Mouse (Mus musculus): ENCODE results near the gene Cd274.

The Cd274 gene

DNA sequence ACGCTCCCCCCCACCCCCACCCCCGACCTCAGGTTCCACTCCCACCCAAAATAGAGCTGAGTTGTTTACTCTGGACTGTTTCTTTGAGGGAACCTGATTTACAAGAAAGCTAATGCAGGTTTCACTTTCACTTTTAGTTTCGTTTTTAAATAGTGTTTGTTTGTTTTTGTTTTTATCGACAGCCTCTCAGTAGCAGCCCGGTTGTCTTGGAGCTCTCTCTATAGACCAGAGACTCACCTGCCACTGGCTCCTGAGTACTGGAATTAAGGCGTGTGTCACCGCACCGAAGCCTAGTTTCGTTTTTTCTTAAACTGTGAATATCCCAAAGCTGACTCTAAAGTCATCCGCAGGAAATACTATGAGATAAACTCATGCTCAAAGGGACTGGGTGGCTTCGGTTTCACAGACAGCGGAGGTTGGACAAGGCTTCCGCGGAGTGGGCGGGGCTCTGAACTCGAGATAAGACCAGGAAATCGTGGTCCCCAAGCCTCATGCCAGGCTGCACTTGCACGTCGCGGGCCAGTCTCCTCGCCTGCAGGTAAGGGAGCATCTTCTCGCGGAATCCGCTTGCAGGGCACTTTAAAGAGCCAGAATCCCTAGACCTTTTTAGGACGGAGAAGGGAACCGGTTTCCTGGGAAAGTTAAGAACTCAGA, at the start of gene Cd274, which contains the start of gene Plgrkt:
Gene Cd274, plus strand, starts transcription at position 487 of the 654 bp plus-strand sequence.
Gene Plgrkt, minus strand, starts transcription at position 422 of the 654 bp plus-strand sequence.
- in situ Hi-C loops (cut with MboI) = loop anchor here (5.0 kb wide), 1 partner anchor 125 kb away; no protein-coding TSS in a partner anchor

DNA sequence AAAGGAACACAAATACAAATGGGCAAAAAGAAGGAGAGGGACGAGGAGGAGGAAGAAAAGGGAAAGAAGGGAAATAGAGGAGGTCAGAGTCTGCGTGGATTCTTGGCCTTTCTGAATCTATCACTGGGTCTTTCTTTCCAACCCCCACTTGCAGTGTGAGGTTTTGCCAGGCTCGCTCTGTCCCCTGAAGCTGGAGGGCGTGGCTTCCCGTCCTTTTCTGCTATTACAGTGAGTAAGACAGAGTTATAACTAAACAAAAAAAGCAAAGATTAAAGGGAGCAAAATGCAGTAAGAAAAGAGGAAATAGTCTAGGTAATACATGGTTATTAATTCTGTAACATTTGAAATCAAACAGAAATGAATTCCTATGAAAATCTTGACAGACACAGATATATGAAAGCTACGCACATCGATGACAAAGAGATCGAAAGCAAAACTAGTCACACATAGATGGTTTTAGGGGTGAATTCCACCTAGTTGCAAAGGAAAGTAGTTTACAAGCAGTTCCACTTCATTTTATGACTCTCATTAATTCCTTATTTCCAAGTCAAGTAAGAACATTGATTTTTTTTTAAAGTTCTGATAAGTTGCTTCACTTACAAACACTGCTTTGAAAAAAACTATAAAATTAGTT, 43.7 kb upstream of the Cd274 start:
- in situ Hi-C loops (cut with MboI) = no loop called here

DNA sequence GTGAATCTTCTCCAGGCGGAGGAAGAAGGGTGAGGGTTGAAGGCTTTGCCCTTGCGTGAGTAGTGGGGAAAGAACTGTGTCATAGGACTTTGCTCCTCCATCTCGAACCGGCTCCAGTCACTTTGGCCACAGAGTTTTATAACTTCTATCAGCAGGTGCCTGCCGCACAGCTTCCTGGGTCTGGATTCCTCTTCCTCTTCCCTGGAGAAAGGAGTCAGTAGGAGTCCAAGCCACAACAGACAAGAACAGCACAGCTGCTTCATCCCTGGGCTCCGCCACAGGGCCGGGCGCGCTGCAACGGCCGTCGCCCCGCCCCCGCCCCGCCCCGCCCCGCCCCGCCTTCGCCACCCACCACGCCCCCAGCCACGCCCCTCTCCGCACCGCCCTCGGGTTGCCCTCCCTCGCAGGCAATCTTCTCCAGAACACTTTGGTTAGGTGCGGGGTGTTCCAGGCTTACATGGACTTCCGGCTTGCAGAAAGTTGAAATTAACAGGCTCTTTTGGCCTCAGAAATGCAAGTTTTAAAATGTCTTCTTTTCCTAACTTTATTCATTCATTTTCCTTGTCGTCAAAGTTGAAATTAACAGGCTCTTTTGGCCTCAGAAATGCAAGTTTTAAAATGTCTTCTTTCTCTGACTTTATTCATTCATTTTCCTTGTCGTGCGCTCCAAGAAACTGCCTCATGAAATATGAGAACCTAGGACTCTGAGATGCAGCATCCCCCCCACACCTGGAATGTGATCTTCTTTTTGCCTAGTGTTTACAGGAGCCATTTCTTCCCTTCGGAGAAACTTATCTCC, 42.0 kb upstream of the Cd274 start, which contains the start of gene Insl6:
Gene Insl6, minus strand, starts transcription at position 304 of the 799 bp plus-strand sequence.
- in situ Hi-C loops (cut with MboI) = no loop called here

DNA sequence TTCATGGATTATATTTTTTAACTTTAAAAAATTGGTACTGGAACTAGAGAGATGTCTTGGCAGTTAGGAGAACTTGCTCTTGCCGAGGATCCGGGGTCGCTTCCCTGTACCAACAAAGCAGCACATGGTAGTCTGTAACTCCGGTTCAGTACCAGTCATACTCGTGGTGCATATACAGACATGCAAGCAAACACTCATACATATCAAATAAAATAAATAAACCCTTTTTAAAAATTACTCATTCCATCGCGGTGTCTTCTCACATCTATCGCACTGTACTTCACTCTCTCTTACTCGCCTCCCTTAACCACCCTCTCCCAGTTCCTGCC, 41.4 kb upstream of the Cd274 start:
- in situ Hi-C loops (cut with MboI) = no loop called here

DNA sequence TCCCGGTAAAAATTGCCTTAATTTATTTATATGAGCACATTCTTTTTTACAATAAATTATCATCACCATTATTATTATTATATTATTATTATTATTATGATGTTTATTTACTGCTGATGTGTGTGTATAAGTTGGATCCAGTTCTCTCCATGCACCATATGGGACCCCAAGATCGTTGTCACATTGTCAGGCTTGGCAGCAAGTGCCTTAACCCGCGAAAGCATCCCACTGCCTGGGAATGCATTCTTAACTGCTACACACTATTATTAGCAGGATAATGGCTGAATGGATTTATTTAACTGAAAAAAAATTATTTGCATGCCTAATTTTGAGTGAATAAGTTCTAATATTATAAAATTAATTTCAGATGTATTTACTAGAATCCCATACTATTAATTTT, 40.9 kb upstream of the Cd274 start:
- in situ Hi-C loops (cut with MboI) = no loop called here

DNA sequence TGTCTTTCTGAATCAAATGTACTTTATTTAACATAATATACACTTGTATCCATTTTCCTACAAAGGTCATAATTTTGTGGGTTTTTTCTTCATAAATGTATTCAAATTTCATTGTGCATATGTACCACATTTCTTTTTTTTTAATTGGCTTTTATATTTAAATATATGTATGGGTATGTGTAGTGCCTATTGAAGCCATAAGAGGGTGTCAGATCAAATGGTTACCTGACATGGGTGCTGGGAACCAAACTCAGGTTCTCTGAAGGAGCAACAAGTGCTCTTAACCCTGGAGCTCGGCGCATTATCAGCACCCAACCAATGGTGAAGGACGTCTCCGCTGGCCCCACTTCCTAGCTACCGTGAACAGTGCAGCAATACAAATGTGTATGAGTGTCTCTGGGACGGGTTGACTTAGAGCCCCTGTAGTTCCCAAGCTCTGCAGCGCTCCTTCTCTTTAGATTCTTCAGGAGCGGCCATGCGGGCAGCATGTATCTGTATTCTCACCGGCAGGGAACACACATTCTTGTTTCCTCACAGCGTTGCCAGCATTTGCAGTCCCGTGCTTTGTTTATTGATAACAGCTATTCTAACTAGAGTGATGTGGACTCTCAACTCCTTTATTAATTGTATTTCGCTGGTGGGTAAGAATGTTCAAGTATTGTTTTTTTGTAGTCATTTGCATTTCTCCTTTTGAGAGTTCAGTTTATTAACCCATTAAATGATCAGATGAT, 40.3 kb upstream of the Cd274 start:
- in situ Hi-C loops (cut with MboI) = no loop called here

DNA sequence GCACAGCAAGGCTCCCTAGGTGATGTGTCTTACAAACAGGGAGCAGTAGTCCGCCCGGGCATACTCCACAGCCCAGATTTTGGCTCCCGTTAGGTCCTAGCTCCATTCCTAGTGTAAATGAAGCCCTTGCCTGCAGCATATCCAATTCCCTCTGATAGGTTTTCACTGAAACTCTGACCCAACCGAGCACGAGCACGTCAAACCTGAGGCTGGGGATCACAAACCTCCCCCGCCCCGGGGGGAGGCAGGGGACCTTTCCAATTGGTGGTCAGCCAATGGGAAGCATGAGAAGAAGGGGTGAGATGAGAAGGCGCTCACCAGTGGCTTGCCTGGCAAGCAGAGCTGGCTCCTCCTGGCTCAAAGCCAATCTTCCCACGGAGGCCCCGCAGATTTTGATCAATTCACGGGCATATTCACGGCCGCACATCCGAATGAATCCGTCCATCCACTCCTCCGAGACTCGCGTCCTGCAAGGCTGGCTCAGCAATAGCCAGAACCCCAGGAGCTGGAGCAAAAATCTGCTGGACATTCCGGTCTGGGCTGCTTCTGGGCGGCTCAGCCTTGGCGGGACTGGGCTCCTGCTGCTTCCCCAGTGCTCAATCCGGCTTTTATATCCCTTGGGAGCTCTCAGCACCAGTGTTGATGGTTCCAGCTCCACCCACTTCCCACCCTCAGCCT, 33.0 kb upstream of the Cd274 start, which contains the start of gene Rln1:
Gene Rln1, minus strand, starts transcription at position 603 of the 678 bp plus-strand sequence.
- in situ Hi-C loops (cut with MboI) = no loop called here

DNA sequence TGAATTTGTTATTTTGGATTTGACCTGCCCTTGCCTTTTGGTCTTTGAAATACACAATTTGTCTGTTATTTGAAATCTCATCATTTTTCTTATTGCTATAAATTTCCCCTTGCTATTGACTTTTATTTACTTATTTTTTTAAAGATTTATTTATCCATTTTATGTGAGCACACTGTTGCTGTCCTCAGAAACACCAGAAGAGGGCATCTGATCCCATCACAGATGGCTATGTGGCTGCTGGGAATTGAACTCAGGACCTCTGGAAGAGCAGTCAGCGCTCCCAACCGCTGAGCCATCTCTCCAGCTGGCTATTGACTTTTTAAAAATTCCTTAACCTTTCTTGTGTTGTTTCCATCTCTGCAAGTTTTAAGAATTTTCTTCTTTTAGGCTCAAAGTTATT, 30.6 kb upstream of the Cd274 start:
- in situ Hi-C loops (cut with MboI) = no loop called here

DNA sequence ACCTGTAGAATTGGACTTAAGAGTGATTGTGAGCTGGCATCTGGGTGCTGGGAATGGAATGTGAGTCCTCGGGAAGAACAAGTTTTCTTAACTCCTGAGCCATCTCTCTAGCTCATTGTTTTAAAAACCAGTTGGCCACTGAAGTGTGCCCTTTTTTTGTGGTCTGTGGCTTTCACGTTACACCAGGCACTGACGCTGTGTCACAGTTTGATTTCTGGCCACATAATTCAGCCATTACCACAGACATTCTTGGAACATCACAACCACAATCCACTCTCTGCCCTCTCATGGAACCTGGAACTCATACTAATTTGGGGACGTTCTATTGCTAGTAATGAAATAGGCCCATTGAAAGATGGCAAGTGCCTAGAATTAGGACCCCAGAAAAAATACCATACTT, 26.2 kb upstream of the Cd274 start:
- in situ Hi-C loops (cut with MboI) = no loop called here

DNA sequence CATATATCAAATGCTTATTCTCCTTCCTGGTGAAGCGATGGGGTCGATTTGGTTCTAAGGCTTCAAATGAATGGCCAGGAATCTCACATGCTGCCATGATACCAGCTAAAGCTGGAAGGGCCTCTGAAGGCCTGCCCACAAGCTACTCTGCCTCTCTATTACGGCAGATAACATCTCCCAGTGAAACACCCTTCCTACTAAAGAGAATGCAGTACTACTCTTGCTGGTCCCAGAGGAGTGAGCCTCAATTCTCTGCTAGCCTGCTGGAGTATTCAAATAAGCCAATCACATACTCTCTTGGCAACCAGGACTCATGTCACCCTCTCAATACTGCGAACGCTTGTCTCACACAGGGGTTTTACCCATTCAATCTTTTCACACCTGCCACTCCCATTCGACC, 25.0 kb upstream of the Cd274 start:
- in situ Hi-C loops (cut with MboI) = no loop called here

DNA sequence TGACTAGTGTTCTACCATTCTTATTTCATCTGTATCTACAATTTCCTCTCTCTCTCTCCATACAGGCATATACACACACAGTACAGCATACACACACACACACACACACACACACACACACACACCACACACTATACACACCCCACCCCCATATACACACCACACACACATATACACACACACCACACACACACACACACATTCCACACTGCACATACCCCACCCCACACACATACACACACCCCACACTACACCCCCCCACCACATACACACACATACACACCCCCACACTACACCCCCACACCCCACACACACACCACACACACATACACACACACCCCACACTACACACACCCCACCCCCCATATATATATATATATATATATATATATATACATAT, 22.4 kb upstream of the Cd274 start:
- in situ Hi-C loops (cut with MboI) = no loop called here

DNA sequence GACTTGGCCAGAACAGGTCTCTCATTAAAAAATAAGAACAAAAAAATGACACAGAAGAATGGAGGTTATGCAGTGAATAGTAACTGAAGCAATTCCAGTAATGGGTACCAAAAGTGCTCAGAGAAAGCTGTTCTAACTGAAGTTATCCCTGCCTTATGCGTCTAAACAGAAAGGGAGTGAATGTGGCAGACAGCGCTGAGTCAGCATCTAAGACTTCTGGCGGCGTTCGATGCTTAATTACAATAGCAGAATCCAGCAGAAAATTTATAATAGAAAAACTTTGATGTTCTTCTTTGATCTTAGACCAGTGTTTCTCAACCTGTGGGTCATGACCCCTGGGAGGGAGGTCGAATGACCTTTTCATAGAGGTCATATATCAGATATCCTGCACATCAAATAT, 21.6 kb upstream of the Cd274 start:
- in situ Hi-C loops (cut with MboI) = no loop called here

DNA sequence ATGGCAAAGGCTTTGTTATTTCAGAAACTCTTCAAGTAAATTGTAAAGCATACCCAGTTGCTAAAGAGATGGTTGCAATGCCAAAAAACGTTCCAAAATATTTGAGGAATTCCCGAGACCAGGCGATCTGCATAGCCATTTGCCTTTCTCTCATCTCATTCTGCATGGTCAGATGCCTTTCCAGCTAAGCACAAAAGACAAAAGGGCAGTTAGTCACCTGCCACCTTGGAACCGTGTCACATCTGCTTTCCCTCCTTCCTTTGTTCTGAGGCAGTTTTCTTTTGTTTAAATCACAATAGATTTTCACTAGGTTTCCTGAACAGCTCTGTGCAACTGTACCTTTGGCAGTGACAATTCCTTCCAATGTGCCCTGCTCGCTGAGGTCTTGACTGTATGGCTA, 16.3 kb upstream of the Cd274 start:
- in situ Hi-C loops (cut with MboI) = no loop called here

DNA sequence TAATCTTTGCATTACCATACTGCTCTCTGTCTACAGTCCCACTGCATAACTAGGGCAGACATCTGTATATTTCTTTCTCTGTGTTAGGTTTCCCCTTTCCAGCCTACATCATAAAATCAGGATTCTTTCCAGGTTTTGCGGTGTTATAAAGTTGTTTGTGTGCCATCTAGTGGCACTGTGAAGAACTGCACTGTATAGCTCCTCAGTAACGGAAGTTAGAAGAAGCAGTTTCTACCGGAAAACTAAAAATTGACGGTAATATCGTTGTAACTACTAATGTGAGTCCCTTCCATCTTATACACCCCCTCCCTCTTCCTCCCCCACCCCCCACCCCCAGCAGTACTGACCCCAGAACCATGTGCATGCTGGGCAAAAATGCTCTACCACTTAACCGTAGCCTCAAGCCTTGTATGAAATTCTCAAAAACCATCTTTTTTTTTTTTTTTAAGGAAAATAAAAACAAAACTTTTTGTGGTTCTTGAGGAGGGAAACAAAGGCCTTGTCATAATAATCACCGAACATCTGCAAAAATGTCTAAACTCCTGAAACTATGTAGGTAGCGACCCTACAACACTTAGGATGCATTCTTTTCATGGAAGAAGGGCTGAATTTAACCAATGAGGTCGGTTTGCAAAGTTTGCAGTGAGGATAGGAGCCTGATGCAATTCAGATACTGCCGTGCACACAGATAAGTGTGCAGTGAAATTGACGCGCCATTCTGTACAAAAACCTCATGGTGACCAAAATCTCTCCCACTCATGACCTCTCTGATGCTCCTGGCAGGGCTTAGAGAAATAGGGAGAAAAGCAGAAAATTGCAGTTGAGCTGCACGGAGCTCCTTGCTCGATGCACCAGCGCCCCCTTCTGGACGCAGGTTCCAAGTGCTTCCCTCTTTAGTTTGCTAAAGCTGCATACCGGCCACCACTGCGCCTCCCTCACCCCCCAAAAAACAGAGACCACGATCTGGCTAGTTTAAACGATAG, 12.1 kb upstream of the Cd274 start:
- in situ Hi-C loops (cut with MboI) = no loop called here

DNA sequence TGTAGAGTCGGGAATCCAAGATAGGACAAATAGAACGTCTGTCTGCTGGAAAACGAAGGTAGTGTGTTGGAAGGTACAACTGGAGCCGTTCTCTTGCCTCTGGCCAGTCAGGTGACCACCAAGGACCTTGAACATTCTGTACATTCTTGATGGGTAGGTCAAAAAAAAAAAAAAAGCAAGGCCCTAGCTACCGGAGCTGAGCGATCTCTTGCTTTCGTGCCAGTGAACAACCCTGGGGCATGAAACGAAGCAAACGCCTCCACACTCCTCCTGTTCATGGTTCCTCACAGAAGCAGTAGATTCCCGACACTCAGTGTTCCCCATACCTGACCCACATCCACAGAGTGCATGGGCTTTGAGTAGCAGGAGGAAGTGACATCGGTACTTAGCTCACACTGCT, 11.0 kb upstream of the Cd274 start:
- in situ Hi-C loops (cut with MboI) = no loop called here

DNA sequence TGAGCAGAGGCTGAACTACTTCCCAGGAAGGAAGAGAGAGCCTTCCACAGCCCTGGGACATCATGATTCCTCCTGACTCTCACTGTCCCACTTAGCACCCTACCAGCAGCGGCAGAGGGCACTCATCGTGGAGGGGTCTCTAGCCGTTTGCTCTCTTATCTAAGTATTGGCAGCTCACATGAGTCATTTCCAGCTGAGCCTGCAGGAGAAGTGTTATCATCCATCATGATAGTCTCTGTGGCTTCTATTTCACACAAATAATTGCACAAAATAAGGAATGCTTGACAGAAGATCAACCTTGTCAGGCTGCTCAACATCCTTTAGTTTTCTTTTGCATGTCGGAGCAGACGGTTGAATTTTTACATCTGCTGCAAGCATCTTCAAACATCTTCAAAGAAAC, 7.0 kb upstream of the Cd274 start:
- in situ Hi-C loops (cut with MboI) = no loop called here

DNA sequence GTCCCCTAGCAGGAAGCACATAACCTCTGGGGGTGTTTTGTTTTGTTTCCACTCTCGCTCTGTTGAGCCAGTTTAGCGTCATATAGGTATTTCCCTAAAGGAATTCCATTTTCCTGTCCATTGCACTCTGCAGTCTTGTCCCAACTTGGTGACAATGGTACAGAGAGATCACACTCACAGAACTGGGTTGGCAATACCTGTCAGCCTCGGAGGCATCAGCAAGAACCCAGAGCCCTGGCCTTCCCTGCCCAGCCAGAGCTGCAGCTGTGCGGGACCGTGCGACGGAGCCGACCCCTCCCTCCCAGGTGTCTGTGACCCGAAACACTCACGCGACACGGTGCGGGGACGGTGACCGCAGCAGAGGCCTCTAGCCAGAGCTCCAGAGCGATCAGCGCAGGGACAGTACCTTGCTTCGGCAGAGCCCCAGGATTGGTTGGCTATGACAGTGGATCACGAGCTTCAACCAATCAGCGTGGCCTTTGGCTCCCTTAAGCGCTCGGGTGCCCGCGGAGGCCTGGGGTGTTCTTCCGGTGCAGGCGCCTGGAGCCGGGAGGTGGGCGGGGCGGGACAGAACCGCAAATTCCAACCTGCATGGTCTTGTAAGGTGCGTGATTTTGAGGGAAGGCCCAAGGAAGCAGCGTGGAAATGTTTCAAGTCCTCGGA, 5.7 kb upstream of the Cd274 start:
- in situ Hi-C loops (cut with MboI) = no loop called here

DNA sequence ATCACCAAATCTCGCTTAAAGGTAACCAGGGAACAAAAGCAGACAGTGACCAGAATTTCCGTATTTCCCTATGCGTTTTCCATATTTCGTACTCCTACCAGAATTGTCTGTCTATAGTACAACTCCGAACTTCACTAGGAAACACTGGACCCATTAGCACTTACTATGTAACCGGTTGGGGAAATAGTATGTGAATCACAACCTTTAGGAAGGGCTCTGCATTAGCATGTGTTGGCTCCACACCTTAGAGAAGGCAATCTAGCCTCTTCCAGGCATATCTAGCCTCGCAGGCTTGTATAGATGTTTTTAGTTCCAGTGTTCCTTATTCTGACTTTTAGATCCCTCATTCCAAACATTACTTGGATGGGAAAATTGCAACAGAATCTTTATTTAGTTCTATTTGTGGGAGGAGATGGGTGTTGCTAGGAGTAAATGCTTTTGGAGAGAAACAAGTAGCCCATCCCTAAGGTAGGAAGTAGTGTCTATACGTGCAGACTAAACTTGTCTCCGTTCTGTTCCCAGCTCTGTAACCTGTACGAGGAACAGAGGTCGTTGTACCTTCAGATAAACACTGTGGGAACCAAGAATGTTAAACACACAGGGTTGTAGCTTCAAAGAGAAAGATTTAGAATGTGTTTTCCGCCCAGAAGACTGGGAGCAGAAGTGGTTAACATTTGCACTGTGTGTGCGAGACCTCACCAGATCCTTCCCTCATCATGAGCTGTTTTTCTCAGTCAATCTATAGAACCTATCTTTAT, 4.9 kb upstream of the Cd274 start:
- in situ Hi-C loops (cut with MboI) = no loop called here

DNA sequence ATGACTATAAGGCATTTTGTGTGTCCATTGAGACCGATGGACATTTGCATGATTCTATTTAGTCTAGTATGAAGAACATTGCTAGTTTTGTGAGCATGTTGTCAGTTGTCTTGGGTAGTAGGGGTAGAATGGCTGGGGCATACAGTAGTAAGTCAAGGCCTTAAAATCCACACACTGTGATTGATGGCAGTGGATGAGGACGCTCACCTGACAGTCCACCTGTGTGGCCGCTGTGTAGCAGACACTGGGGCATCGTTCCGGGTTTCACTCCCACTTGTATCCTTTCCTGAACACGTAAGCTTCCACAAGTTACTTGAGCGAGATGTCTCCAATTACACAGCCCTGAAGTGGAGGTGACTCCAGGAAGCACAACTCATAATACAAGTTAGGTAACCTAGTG, 3.7 kb upstream of the Cd274 start:
- in situ Hi-C loops (cut with MboI) = no loop called here
